Mouse (Mus musculus) forebrain, postnatal 0 days (tissue): ENCODE results near the gene Gm5148. TPM values are rescaled to one million over a fixed set of nuclear protein-coding genes. Genes with fewer than 3 reads are reported as not detected.
A peak's percentile ranks its signal among the peaks of the same experiment; 100 is the strongest.

ENCODE experiments used
- ATAC-seq: fragments of 200-750 bp; cut with Nextera tagmentation; 2 replicates; pipeline ENCODE4 v1.8.0; 2017; ENCODE audit warnings: mild to moderate bottlenecking, moderate library complexity
- DNase-seq: peaks from one replicate; pipeline ENCODE4 v3.0.0-alpha.2; 2015
- H3K27ac ChIP-seq: fragments of 300-500 bp; sonication (generic); 2 replicates; pipeline ENCODE4 v1.5.1; 2014; ENCODE audit warnings: low read depth, mild to moderate bottlenecking, antibody characterized with exemption, low read length, moderate library complexity, mixed read lengths
- H3K27me3 ChIP-seq: fragments of 300-500 bp; sonication (generic); 2 replicates; pipeline ENCODE4 v1.6.1; 2014; ENCODE audit warnings: mild to moderate bottlenecking, low read length, mixed read lengths; ENCODE audit not compliant: insufficient read depth
- H3K36me3 ChIP-seq: fragments of 300-500 bp; sonication (generic); 2 replicates; pipeline ENCODE4 v1.6.1; 2014; ENCODE audit warnings: mild to moderate bottlenecking, moderate library complexity; ENCODE audit not compliant: insufficient read depth
- H3K4me1 ChIP-seq: fragments of 300-500 bp; sonication (generic); 2 replicates; pipeline ENCODE4 v1.6.1; 2014; ENCODE audit warnings: antibody characterized with exemption; ENCODE audit not compliant: insufficient read depth
- H3K4me2 ChIP-seq: fragments of 300-500 bp; sonication (generic); 2 replicates; pipeline ENCODE4 v1.6.1; 2014; ENCODE audit warnings: low read depth, mild to moderate bottlenecking, moderate library complexity
- H3K4me3 ChIP-seq: fragments of 300-500 bp; sonication (generic); 2 replicates; pipeline ENCODE4 v1.5.1; 2014; ENCODE audit warnings: low read depth, low read length, mixed read lengths
- H3K9ac ChIP-seq: fragments of 300-500 bp; sonication (generic); 2 replicates; pipeline ENCODE4 v1.6.1; 2014; ENCODE audit warnings: mild to moderate bottlenecking
- H3K9me3 ChIP-seq: fragments of 300-500 bp; sonication (generic); 2 replicates; pipeline ENCODE4 v1.6.1; 2016; ENCODE audit warnings: low read length
- CTCF ChIP-seq: sonication (generic); IDR thresholded peaks from 2 replicates; pipeline ENCODE4 v1.5.1; 2016; ENCODE audit warnings: antibody characterized with exemption, control low read depth, low read depth
- WGBS: fragments of 180-500 bp; shearing (Covaris S2); extraction: QIAGEN DNeasy Blood & Tissue Kit; methylation state at CpG from one replicate; pipeline ENCODE4 v1.1.7; 2014; 5-methylcytosine and 5-hydroxymethylcytosine counted together
- polyA plus RNA-seq: library from polyadenylated mRNA; unstranded; fragments of >200 nt; fragmentation: Nextera tagmentation; extraction: Ambion mirVana; gene quantifications from 2 replicates; pipeline ENCODE4 v1.2.1, GENCODE M21; 2015
- total RNA-seq: library from RNA; depleted of rRNA; stranded (reverse); fragments of >200 nt; gene quantifications from 2 replicates; pipeline ENCODE4 v1.2.3, GENCODE M21; 2014; rRNA removed

Gene Gm5148
- total and polyA plus RNA-seq, 2 experiments from 2014 or later: 4.9 to 11.9 TPM

- no peak for TF ChIP-seq CTCF
- no peak for DNase-seq
- Histone ChIP-seq H3K4me1 (no peaks in the 10 kb centered on the region), H3K36me3 (no peaks in the 10 kb centered on the region), H3K27ac (no peak overlapping the region), H3K9me3 (no peaks in the 10 kb centered on the region), H3K4me2 (no peak overlapping the region), H3K27me3 (no peaks in the 10 kb centered on the region), H3K4me3 (no peak overlapping the region), H3K9ac (no peak overlapping the region)
- no peak for ATAC-seq
- 15% methylated on average over 15 of the region's 15 CpGs for WGBS
Measured at GRCm38 (mm10) chr3:37672266-37673040, 51.8 kb downstream of the Gm5148 start.

- DNase-seq: no peak
- H3K9me3 ChIP-seq: no peaks in the 10 kb centered on the region
- H3K4me2 ChIP-seq: no peak overlapping the region
- TF ChIP-seq CTCF: no peak
- H3K27ac ChIP-seq: no peak overlapping the region
- H3K9ac ChIP-seq: no peak overlapping the region
- no peaks in the 10 kb centered on the region for H3K4me1 ChIP-seq
- no peaks in the 10 kb centered on the region for H3K27me3 ChIP-seq
- no peak for ATAC-seq
- no peak overlapping the region for H3K4me3 ChIP-seq
- WGBS: 97% methylated on average over 20 of the region's 20 CpGs
- no peaks in the 10 kb centered on the region for H3K36me3 ChIP-seq
Measured at GRCm38 (mm10) chr3:37669100-37669499, 55.2 kb downstream of the Gm5148 start.

DNA sequence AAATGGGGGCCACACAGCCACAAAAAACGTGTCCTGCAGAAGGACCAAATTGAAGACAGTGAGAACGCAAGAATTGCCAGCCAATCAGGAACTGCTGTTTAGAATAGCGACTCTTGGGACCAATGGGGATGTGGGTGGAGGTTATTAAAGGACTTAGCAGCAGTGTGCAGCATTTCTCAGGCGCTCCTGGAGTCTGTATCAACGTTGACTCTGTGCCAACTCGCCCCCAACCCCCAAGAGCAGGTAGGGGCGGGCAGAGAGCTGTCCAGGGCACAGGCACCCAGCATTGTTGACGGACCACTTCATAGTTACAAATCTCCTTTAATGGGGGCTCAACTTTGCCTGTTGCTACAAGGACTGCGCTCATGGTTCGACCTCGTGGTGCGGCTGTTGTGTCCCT is 55.6 kb downstream of the Gm5148 start:
- Histone ChIP-seq H3K9ac (no peak overlapping the region), H3K4me3 (no peak overlapping the region), H3K36me3 (no peaks in the 10 kb centered on the region), H3K9me3 (no peaks in the 10 kb centered on the region), H3K27me3 (no peaks in the 10 kb centered on the region), H3K4me1 (no peaks in the 10 kb centered on the region), H3K4me2 (no peak overlapping the region), H3K27ac (no peak overlapping the region)
- no peak for DNase-seq
- ATAC-seq: no peak
- WGBS: 90% methylated on average over 12 of the region's 12 CpGs
- TF ChIP-seq CTCF: no peak

GRCm38 (mm10) chr3:37667736-37668135 is 56.6 kb downstream of the Gm5148 start:
- Histone ChIP-seq H3K27ac (no peak overlapping the region), H3K9me3 (no peaks in the 10 kb centered on the region), H3K4me1 (no peaks in the 10 kb centered on the region), H3K27me3 (no peaks in the 10 kb centered on the region), H3K4me3 (no peak overlapping the region), H3K36me3 (no peaks in the 10 kb centered on the region), H3K4me2 (no peak overlapping the region), H3K9ac (no peak overlapping the region)
- WGBS: 43% methylated on average over 7 of the region's 7 CpGs
- no peak for DNase-seq
- TF ChIP-seq CTCF: no peak
- no peak for ATAC-seq

- Histone ChIP-seq H3K9ac (no peak overlapping the region), H3K36me3 (no peaks in the 10 kb centered on the region), H3K4me1 (no peaks in the 10 kb centered on the region), H3K4me2 (no peak overlapping the region), H3K27ac (no peak overlapping the region), H3K4me3 (no peak overlapping the region), H3K27me3 (no peaks in the 10 kb centered on the region), H3K9me3 (no peaks in the 10 kb centered on the region)
- TF ChIP-seq CTCF: no peak
- 35% methylated on average over 2 of the region's 2 CpGs for WGBS
- ATAC-seq (no peak), DNase-seq (no peak)
Measured at GRCm38 (mm10) chr3:37667119-37667467, 57.2 kb downstream of the Gm5148 start.

DNA sequence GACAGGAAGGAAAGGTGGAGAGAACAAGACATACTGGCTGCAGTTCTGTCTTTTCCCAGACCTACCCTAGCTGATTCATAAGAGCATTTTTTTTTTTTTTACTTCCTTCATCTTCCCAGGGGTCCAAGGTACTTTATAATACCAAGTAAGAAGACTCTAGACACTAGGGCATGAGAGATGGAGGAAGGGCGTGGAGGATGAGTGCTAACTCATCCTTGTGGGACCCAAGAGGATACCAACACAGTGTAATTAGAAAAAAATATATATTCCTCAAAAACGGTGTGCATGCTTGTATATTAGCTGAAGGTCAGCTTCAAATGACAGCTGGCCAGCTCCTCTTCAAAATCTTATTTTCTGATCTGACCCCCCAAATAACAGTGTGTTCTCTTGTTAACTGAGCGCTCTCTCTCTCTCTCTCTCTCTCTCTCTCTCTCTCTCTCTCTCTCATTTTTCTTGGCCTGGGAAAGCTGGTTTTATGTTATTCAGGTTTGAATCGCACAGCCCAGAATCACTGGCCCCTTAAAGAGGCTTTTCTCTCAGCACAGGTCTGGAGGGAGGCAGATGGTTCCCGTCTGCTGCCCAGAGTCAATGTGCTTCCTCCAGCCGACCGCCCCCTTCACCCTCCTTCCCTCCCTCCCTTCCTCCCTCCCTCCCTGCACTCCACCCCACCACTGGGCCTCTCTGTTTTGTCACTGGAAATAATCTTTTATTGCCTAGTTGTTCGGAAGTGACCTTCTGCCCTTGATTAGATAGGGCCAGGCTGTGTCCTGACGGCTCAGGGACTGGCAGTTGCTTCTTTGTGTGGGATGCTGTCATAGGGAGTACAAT is 57.8 kb downstream of the Gm5148 start:
- Histone ChIP-seq H3K4me1 (no peaks in the 10 kb centered on the region), H3K4me3 (no peak overlapping the region), H3K27ac (no peak overlapping the region), H3K36me3 (no peaks in the 10 kb centered on the region), H3K9me3 (no peaks in the 10 kb centered on the region), H3K4me2 (no peak overlapping the region), H3K27me3 (no peaks in the 10 kb centered on the region), H3K9ac (no peak overlapping the region)
- peak; percentile 38; the same call in 1 of the 2 replicates for ATAC-seq
- WGBS: 30% methylated on average over 9 of the region's 9 CpGs
- no peak for DNase-seq
- no peak for TF ChIP-seq CTCF

Other genes starting within 250 kb of the Gm5148 start
- gene Spry1, start 84.5 kb downstream of the Gm5148 start, total RNA-seq: 21.8 and 26.4 TPM in 2 replicates
- gene Spry1, start 84.5 kb downstream of the Gm5148 start, polyA plus RNA-seq: 7.2 and 7.8 TPM in 2 replicates